Mouse (Mus musculus) liver, embryonic 14.5 days (tissue): Measurements from ENCODE around the gene Parva.

Experiments
- CTCF ChIP-seq: IDR thresholded peaks from 2 replicates; pipeline ENCODE4 v1.5.1; 2016; ENCODE audit warnings: antibody characterized with exemption, low read depth, control low read depth
- EP300 ChIP-seq: IDR thresholded peaks from 2 replicates; pipeline ENCODE4 v1.6.1; 2016; ENCODE audit warnings: antibody characterized with exemption, low read depth

DNA sequence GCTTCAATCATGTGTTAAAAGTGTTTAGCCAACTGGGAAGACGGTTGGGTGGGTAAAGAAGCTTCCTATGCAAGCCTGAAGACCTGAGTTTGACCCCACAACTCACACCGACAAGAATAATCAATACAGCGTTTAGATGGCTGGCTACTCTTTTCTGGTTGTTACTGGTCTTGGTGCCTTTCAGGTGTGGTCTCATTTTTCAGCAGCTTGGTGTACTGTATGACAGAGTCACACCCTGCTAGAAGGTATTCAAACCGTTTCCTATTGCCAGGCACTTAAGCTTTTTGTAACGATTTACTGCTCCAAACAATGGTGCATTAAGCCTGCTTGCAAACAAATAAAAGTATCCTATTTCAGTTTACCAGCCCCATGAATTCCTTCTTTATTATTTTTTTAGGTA lies 25.2 kb downstream of the Parva start:
- no peak for TF ChIP-seq CTCF
- no peak for TF ChIP-seq EP300
